Mouse (Mus musculus): Measurements from ENCODE around the gene Hsf2bp.

GRCm38 (mm10) chr17:31993354-31993753 lies 42.8 kb downstream of the Hsf2bp start:
- TF ChIP-seq CTCF (IDR thresholded peaks at IDR 0.05) (no peak), POLR2A (IDR thresholded peaks at IDR 0.05; ENCODE audit: insufficient read depth, low read depth, low read length) (no peak), EP300 (IDR thresholded peaks at IDR 0.05; ENCODE audit: insufficient read depth, low read depth, low read length) (no peak)
